Mouse (Mus musculus) subcutaneous adipose tissue, adult 2 months (tissue): Measurements from ENCODE around the gene Tax1bp1. TPM values are rescaled to one million over a fixed set of nuclear protein-coding genes. Genes with fewer than 3 reads are reported as not detected.

ENCODE experiments used
- polyA plus RNA-seq: library from polyadenylated mRNA; depleted of rRNA; stranded (reverse); fragments of >200 nt; gene quantifications from 2 replicates; pipeline ENCODE4 v1.2.3, GENCODE M21; 2012; ENCODE audit warnings: low replicate concordance; rRNA removed

Tax1bp1 gene
- 41.5 and 48.4 TPM in 2 replicates for polyA plus RNA-seq

GRCm38 (mm10) chr6:52713104-52713896, at the start of gene Tax1bp1:
Gene Tax1bp1, plus strand, starts transcription at chr6:52713729.

Other genes with a start within 250 kb of the Tax1bp1 start
- gene Hibadh, start 73.3 kb upstream of the Tax1bp1 start, polyA plus RNA-seq, result 84.6 and 155 TPM in 2 replicates